Mouse (Mus musculus): ENCODE results near the gene Fam83d. TPM values are rescaled to one million over a fixed set of nuclear protein-coding genes. Genes with fewer than 3 reads are reported as not detected.

The Fam83d gene
- polyA plus RNA-seq, 1 experiment from 2014 or later, result 54.0 TPM

GRCm38 (mm10) chr2:158739113-158739512, 28.8 kb upstream of the Fam83d start:
- no peaks in the 10 kb centered on the region for H3K36me3 ChIP-seq (ENCODE audit: control insufficient read depth, insufficient read depth, low read length)
- no peak overlapping the region for H3K4me2 ChIP-seq (ENCODE audit: low read depth, low read length, severe bottlenecking)
- no peaks in the 10 kb centered on the region for H3K4me1 ChIP-seq (replicated peaks; ENCODE audit: control insufficient read depth, insufficient read depth, low read length)
- ATAC-seq (replicated peaks; ENCODE audit: low FRiP score) (no peak), DNase-seq (ENCODE audit: low spot score) (no peak)
- H3K4me3 ChIP-seq (ENCODE audit: low read depth, low read length), result no peak overlapping the region
- no peak overlapping the region for H3K9ac ChIP-seq (ENCODE audit: low read length)
- H3K27me3 ChIP-seq (ENCODE audit: control insufficient read depth, insufficient read depth, low read length), result no peaks in the 10 kb centered on the region
- H3K27ac ChIP-seq (ENCODE audit: low read depth, low read length), result no peak overlapping the region
- H3K9me3 ChIP-seq (ENCODE audit: control insufficient read depth, low read length), result no peaks in the 10 kb centered on the region
- WGBS, result 89% methylated on average over 3 of the region's 3 CpGs

DNA sequence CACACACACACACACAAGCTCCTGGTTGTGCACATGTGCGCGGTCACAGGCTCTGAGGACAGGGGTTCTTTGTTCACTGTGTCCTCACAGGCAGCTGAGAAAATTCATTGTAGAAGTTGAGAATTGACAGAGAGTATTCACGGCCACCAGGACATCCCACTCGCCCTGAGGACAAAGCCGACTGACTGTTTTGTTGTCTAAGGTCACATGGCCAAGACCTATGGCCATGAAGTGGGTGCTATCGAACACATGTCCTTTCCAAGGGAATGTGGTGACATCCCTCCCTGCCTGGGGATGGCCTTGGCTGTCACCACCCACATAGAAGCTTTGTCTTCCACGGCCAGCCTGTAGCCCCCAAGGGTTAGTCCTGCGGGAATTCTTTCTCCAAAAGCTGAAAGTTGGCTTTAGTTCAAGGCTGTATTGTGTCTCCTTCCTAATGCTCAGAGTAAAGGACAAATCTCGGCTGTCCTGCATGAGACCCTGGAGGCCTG, 26.8 kb upstream of the Fam83d start:
- Histone ChIP-seq H3K4me2 (ENCODE audit: low read depth, low read length, severe bottlenecking) (no peak overlapping the region), H3K9ac (ENCODE audit: low read length) (no peak overlapping the region), H3K9me3 (ENCODE audit: control insufficient read depth, low read length) (no peaks in the 10 kb centered on the region), H3K4me1 (replicated peaks; ENCODE audit: control insufficient read depth, insufficient read depth, low read length) (no peaks in the 10 kb centered on the region), H3K36me3 (ENCODE audit: control insufficient read depth, insufficient read depth, low read length) (no peaks in the 10 kb centered on the region), H3K27ac (ENCODE audit: low read depth, low read length) (no peak overlapping the region), H3K4me3 (ENCODE audit: low read depth, low read length) (no peak overlapping the region), H3K27me3 (ENCODE audit: control insufficient read depth, insufficient read depth, low read length) (no peaks in the 10 kb centered on the region)
- DNase-seq (ENCODE audit: low spot score) (no peak), ATAC-seq (replicated peaks; ENCODE audit: low FRiP score) (no peak)
- WGBS, result 68% methylated on average over 9 of the region's 9 CpGs

- DNase-seq (ENCODE audit: low spot score), result no peak
- no peak overlapping the region for H3K4me3 ChIP-seq (ENCODE audit: low read depth, low read length)
- H3K4me1 ChIP-seq (replicated peaks; ENCODE audit: control insufficient read depth, insufficient read depth, low read length), result no peaks in the 10 kb centered on the region
- no peak overlapping the region for H3K9ac ChIP-seq (ENCODE audit: low read length)
- H3K9me3 ChIP-seq (ENCODE audit: control insufficient read depth, low read length), result no peaks in the 10 kb centered on the region
- no peak overlapping the region for H3K27ac ChIP-seq (ENCODE audit: low read depth, low read length)
- ATAC-seq (replicated peaks; ENCODE audit: low FRiP score), result no peak
- no peaks in the 10 kb centered on the region for H3K36me3 ChIP-seq (ENCODE audit: control insufficient read depth, insufficient read depth, low read length)
- no peaks in the 10 kb centered on the region for H3K27me3 ChIP-seq (ENCODE audit: control insufficient read depth, insufficient read depth, low read length)
- WGBS, result 69% methylated on average over 5 of the region's 5 CpGs
- H3K4me2 ChIP-seq (ENCODE audit: low read depth, low read length, severe bottlenecking), result no peak overlapping the region
Measured at GRCm38 (mm10) chr2:158742431-158742830, 25.5 kb upstream of the Fam83d start.

DNA sequence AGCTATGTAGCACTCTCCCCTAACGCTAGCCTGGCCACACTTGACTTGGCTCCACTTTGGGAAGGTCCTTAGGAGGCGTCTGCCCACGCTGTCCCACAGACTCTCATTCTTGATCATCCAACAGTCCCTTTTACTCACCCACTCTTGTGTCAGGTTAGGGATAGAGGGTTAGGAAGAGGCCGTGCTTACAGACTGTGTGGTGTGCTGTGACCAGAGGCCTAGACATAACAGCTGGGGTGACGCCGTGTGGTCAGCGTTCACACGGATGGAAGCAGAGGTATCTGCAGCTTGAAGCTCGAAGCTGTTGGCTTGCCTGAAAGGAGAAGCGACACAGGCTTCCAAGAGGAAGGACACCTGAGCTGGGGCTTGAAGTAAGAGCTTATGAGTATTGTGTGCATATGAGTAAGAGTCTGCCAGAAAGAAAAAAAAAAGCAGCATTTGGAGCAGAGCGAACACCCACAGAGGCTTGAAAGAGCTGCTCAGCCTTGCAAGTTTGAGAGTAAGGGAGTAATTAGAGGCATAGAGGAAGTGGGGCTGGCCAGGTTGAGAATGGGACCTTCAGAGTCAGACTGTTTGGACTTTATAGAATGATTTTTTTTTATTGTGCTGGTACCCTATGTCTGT, 24.3 kb upstream of the Fam83d start:
- DNase-seq (ENCODE audit: low spot score) (no peak), ATAC-seq (replicated peaks; ENCODE audit: low FRiP score) (no peak)
- H3K4me2 ChIP-seq (ENCODE audit: low read depth, low read length, severe bottlenecking), result no peak overlapping the region
- no peaks in the 10 kb centered on the region for H3K36me3 ChIP-seq (ENCODE audit: control insufficient read depth, insufficient read depth, low read length)
- H3K4me3 ChIP-seq (ENCODE audit: low read depth, low read length), result no peak overlapping the region
- H3K9ac ChIP-seq (ENCODE audit: low read length), result no peak overlapping the region
- no peaks in the 10 kb centered on the region for H3K9me3 ChIP-seq (ENCODE audit: control insufficient read depth, low read length)
- H3K27me3 ChIP-seq (ENCODE audit: control insufficient read depth, insufficient read depth, low read length), result no peaks in the 10 kb centered on the region
- no peaks in the 10 kb centered on the region for H3K4me1 ChIP-seq (replicated peaks; ENCODE audit: control insufficient read depth, insufficient read depth, low read length)
- H3K27ac ChIP-seq (ENCODE audit: low read depth, low read length), result no peak overlapping the region
- 89% methylated on average over 11 of the region's 11 CpGs for WGBS

DNA sequence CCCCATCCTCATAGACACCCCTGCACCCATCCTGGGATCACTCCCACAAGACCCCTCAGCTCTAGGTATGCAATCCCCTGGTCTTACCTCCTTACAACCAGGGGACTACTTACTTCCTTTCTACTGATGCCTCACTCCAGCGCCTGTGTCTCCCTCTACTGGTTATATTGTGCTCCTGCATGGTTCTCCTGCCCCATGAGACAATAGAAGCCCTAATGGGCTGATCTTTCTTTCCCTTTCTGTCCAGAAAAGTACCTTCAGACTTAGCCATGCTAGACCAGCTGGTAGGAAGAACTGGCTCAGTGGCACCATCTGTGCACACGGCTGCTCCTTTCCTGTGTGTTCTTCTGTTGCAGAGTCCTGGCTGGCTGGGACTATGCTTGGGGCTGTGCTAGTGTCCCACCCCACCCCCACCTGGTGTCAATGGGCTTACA, 22.8 kb upstream of the Fam83d start:
- no peak for ATAC-seq (replicated peaks; ENCODE audit: low FRiP score)
- peak; percentile 64 for DNase-seq (ENCODE audit: low spot score)
- WGBS, result 33% methylated on average over 2 of the region's 2 CpGs
- Histone ChIP-seq H3K27ac (ENCODE audit: low read depth, low read length) (no peak overlapping the region), H3K27me3 (ENCODE audit: control insufficient read depth, insufficient read depth, low read length) (no peaks in the 10 kb centered on the region), H3K36me3 (ENCODE audit: control insufficient read depth, insufficient read depth, low read length) (no peaks in the 10 kb centered on the region), H3K4me1 (replicated peaks; ENCODE audit: control insufficient read depth, insufficient read depth, low read length) (no peaks in the 10 kb centered on the region), H3K9ac (ENCODE audit: low read length) (no peak overlapping the region), H3K4me2 (ENCODE audit: low read depth, low read length, severe bottlenecking) (no peak overlapping the region), H3K9me3 (ENCODE audit: control insufficient read depth, low read length) (no peaks in the 10 kb centered on the region), H3K4me3 (ENCODE audit: low read depth, low read length) (no peak overlapping the region)

GRCm38 (mm10) chr2:158746164-158746563, 21.7 kb upstream of the Fam83d start:
- Histone ChIP-seq H3K4me3 (ENCODE audit: low read depth, low read length) (no peak overlapping the region), H3K4me2 (ENCODE audit: low read depth, low read length, severe bottlenecking) (no peak overlapping the region), H3K27ac (ENCODE audit: low read depth, low read length) (no peak overlapping the region), H3K9ac (ENCODE audit: low read length) (no peak overlapping the region), H3K4me1 (replicated peaks; ENCODE audit: control insufficient read depth, insufficient read depth, low read length) (no peaks in the 10 kb centered on the region), H3K27me3 (ENCODE audit: control insufficient read depth, insufficient read depth, low read length) (no peaks in the 10 kb centered on the region), H3K36me3 (ENCODE audit: control insufficient read depth, insufficient read depth, low read length) (no peaks in the 10 kb centered on the region), H3K9me3 (ENCODE audit: control insufficient read depth, low read length) (no peaks in the 10 kb centered on the region)
- WGBS, result 80% methylated on average over 11 of the region's 11 CpGs
- DNase-seq (ENCODE audit: low spot score), result no peak
- no peak for ATAC-seq (replicated peaks; ENCODE audit: low FRiP score)

GRCm38 (mm10) chr2:158749366-158749765, 18.5 kb upstream of the Fam83d start:
- no peak for ATAC-seq (replicated peaks; ENCODE audit: low FRiP score)
- no peak overlapping the region for H3K9ac ChIP-seq (ENCODE audit: low read length)
- no peaks in the 10 kb centered on the region for H3K9me3 ChIP-seq (ENCODE audit: control insufficient read depth, low read length)
- H3K27me3 ChIP-seq (ENCODE audit: control insufficient read depth, insufficient read depth, low read length), result no peaks in the 10 kb centered on the region
- H3K36me3 ChIP-seq (ENCODE audit: control insufficient read depth, insufficient read depth, low read length), result no peaks in the 10 kb centered on the region
- H3K4me1 ChIP-seq (replicated peaks; ENCODE audit: control insufficient read depth, insufficient read depth, low read length), result no peaks in the 10 kb centered on the region
- WGBS, result 86% methylated on average over 9 of the region's 9 CpGs
- no peak overlapping the region for H3K4me2 ChIP-seq (ENCODE audit: low read depth, low read length, severe bottlenecking)
- H3K4me3 ChIP-seq (ENCODE audit: low read depth, low read length), result no peak overlapping the region
- DNase-seq (ENCODE audit: low spot score), result no peak
- no peak overlapping the region for H3K27ac ChIP-seq (ENCODE audit: low read depth, low read length)

GRCm38 (mm10) chr2:158760231-158760630, 7.7 kb upstream of the Fam83d start:
- Histone ChIP-seq H3K9ac (ENCODE audit: low read length) (no peak overlapping the region), H3K36me3 (ENCODE audit: control insufficient read depth, insufficient read depth, low read length) (no peaks in the 10 kb centered on the region), H3K27me3 (ENCODE audit: control insufficient read depth, insufficient read depth, low read length) (no peaks in the 10 kb centered on the region), H3K27ac (ENCODE audit: low read depth, low read length) (no peak overlapping the region), H3K4me3 (ENCODE audit: low read depth, low read length) (no peak overlapping the region), H3K4me1 (replicated peaks; ENCODE audit: control insufficient read depth, insufficient read depth, low read length) (no peaks in the 10 kb centered on the region), H3K9me3 (ENCODE audit: control insufficient read depth, low read length) (no peaks in the 10 kb centered on the region), H3K4me2 (ENCODE audit: low read depth, low read length, severe bottlenecking) (no peak overlapping the region)
- ATAC-seq (replicated peaks; ENCODE audit: low FRiP score), result no peak
- DNase-seq (ENCODE audit: low spot score), result no peak
- 76% methylated on average over 2 of the region's 2 CpGs for WGBS

- Histone ChIP-seq H3K36me3 (ENCODE audit: control insufficient read depth, insufficient read depth, low read length) (no peaks in the 10 kb centered on the region), H3K9ac (ENCODE audit: low read length) (no peak overlapping the region), H3K27me3 (ENCODE audit: control insufficient read depth, insufficient read depth, low read length) (no peaks in the 10 kb centered on the region), H3K4me2 (ENCODE audit: low read depth, low read length, severe bottlenecking) (no peak overlapping the region), H3K9me3 (ENCODE audit: control insufficient read depth, low read length) (no peaks in the 10 kb centered on the region), H3K27ac (ENCODE audit: low read depth, low read length) (no peak overlapping the region), H3K4me3 (ENCODE audit: low read depth, low read length) (no peak overlapping the region), H3K4me1 (replicated peaks; ENCODE audit: control insufficient read depth, insufficient read depth, low read length) (no peaks in the 10 kb centered on the region)
- ATAC-seq (replicated peaks; ENCODE audit: low FRiP score) (no peak), DNase-seq (ENCODE audit: low spot score) (no peak)
- 86% methylated on average over 5 of the region's 5 CpGs for WGBS
Measured at GRCm38 (mm10) chr2:158762339-158762738, 5.6 kb upstream of the Fam83d start.
